Mouse (Mus musculus): Measurements from ENCODE around the gene Kptn. TPM values are rescaled to one million over a fixed set of nuclear protein-coding genes. Genes with fewer than 3 reads are reported as not detected.
A peak's percentile ranks its signal among the peaks of the same experiment; 100 is the strongest.

Kptn gene
- polyA plus RNA-seq (2012; rRNA removed), result 29.9 and 30.9 TPM in 2 replicates

DNA sequence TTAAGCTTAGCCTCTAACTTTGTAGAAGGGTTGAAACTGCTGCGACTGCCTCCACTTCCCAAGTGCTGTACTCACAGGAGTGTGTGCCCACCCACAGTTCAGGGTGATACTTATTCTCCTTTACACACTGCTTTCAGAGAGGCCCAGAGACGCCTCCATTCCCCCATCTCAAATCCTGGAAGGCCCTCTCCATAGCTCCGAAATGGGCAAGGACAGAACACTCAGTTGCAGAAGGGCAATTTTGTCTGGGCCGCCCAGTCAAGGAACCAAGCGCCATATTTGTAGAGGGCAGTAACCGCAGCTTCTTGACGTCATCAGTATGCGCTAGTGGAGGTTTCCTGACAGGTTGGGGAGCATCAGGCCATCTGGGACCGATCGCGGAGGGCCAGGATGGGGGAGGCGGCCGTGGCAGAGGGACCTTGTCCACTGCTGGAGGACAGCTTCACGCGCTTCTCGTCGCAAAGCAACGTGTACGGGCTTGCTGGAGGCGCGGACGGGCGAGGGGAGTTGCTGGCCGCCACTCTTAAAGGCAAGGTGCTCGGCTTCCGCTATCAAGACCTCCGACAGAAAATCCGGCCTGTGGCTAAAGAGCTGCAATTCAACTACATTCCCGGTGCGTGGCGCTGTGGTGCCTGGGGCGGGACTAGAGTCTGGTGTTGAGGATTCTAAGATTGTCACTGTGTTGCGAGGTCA lies at the start of gene Kptn:
Gene Kptn, plus strand, starts transcription at position 327 of the 693 bp plus-strand sequence.
- DNase-seq (ENCODE audit: low read depth), result no peak

DNA sequence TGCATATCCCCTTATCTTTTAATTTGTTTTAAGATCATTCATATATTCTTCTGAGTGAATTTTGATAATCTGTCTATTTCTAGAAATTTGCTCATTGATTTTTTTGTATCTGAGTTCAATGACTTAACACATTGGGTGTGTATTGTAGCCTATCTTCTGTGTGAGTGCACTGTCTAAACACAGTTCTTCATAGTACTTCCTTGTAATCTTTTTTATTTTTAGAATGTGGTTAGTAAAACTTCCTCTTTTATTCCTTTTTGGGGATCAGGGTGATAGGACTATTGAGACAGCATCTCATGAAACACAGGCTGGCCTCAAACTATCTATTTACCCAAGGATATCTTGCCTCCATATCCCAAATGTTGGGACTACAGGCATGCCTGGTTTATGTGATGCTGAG lies 48.8 kb upstream of the Kptn start:
- DNase-seq (ENCODE audit: low read depth), result no peak

GRCm38 (mm10) chr7:16071906-16072305 lies 47.8 kb upstream of the Kptn start:
- DNase-seq (ENCODE audit: low read depth), result no peak

DNA sequence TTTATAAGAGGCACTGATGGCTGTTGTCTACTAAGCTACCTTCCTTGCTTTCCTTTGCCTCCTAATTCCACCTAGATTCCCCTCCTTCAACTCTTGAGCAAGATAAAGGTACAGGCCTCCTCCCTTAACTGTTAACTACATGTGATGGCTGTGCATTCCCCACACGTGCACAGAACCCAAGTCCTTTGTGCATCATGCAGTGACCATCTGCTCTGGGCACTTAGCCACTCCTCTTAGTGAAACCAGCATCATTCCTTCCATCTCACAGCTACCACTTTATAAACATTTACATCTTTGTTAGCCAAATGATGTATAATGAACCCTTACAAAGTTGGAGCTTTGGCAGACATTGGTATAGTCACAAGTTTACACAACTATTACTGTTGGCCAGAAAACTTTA lies 39.7 kb upstream of the Kptn start:
- no peak for DNase-seq (ENCODE audit: low read depth)

DNA sequence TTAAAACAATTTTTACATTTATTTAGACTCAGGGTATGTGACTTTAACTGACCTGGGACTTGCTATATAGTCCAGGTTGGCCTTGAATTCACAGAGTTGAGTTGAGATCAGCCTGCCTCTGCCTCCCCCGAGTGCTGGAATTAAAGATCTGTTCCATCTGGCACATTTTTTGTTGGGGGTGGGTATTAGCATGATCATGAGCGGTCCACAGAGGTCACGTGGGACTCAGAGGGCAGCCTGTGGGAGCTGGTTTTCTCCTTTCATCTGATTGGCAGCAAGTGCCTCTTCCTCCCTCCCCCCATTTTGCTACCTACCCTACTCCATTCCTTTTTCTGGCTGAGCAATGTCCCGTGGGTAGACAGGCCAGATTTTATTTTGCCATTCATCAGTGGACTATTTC lies 39.1 kb upstream of the Kptn start:
- no peak for DNase-seq (ENCODE audit: low read depth)

DNA sequence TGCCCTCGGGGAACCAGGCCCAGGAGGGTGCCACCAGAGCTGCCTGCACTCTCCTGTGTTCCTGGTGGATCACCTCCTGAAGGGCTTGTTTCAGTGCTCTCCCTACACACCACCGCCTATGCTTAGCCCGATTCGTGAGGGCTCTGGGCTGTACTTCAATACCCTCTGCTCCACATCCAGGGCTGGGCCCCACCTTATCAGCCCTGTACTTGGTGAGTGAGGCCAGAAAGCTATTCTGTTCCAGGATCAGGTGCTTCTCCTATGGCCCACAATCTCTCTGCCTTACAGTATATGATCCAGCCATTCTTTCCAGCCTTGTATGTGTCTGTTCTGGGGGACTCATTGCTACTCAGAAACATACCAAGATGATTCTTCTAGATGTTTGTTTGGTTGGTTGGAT lies 36.3 kb upstream of the Kptn start:
- DNase-seq (ENCODE audit: low read depth), result no peak

DNA sequence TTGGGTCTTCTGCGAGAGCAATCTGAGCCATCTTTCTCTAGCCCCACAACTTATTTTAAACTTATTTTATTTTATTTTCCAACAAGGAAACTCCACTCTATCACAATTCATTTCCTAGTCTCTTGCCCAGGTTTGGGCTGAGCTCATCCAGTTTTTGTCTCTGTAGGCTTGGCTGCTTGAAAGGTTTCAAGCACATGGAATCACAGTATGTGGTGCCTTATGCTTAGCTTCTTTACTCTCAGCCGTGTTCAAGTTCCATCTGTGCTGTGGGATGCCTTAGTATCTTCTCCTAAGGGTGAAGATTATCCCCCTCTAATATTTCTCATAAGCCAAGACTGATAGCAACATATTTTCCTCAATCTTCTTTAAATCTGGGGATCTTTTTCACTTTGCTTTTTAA lies 32.1 kb upstream of the Kptn start:
- DNase-seq (ENCODE audit: low read depth), result no peak

- DNase-seq (ENCODE audit: low read depth), result no peak
These were observed 25.1 kb upstream of the Kptn start for GRCm38 (mm10) chr7:16094592-16094991.

GRCm38 (mm10) chr7:16098021-16099017 lies 21.4 kb upstream of the Kptn start, which contains the start of gene Napa:
Gene Napa, plus strand, starts transcription at chr7:16098458.
- peak; percentile 98 for DNase-seq (ENCODE audit: low read depth)

- DNase-seq (ENCODE audit: low read depth), result no peak
These were observed 19.8 kb upstream of the Kptn start for GRCm38 (mm10) chr7:16099901-16100300.

DNA sequence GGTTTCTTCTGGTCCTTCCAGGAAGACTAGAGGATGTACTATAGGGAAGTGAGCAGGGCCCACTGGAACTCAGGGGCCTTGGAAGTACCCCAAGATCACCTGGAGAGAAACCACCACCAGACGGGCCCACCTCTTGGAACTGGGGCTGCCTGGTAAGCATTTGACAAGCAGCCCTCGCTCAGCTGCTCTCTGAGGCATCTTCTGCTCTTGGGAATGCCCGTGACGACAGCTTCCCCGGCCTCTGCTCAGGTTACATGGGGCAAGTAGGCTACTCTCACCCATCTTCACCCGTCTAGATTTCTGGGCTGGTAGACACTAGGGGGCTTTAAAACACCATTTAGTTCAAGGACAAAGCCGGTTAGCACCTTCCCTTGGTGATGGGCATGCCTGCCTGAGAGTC lies 18.6 kb upstream of the Kptn start:
- DNase-seq (ENCODE audit: low read depth), result no peak

GRCm38 (mm10) chr7:16101726-16102475 lies 17.8 kb upstream of the Kptn start:
- DNase-seq (ENCODE audit: low read depth), result no peak

DNA sequence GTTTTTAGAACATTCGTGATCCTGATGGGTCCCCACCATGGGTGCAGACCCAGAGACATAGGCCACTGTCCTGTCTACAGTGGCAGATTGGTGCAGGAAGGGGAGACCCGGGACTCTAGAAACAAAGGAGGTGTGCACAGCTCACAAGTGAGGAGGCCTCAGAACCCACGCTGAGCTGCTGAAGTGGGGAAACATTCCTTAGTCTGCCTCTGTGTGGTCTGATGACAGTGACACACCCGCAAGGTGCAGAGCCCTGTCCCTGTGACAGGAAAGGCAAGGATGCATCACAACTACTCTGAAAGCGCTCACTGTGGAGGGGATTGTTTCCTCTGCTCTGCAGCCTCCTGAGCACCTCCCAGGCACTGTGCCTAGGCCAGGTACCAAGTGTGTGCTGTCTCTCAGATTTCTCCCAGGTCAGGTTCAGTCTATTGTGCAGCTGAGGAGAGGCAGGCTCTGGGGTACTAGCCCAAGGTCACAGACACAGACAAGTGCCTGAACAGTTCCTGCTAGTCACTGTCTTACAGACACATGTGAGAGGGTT lies 16.9 kb upstream of the Kptn start:
- no peak for DNase-seq (ENCODE audit: low read depth)

- DNase-seq (ENCODE audit: low read depth), result no peak
These were observed 15.9 kb upstream of the Kptn start for GRCm38 (mm10) chr7:16103760-16104159.

GRCm38 (mm10) chr7:16104611-16105388 lies 14.9 kb upstream of the Kptn start:
- no peak for DNase-seq (ENCODE audit: low read depth)

DNA sequence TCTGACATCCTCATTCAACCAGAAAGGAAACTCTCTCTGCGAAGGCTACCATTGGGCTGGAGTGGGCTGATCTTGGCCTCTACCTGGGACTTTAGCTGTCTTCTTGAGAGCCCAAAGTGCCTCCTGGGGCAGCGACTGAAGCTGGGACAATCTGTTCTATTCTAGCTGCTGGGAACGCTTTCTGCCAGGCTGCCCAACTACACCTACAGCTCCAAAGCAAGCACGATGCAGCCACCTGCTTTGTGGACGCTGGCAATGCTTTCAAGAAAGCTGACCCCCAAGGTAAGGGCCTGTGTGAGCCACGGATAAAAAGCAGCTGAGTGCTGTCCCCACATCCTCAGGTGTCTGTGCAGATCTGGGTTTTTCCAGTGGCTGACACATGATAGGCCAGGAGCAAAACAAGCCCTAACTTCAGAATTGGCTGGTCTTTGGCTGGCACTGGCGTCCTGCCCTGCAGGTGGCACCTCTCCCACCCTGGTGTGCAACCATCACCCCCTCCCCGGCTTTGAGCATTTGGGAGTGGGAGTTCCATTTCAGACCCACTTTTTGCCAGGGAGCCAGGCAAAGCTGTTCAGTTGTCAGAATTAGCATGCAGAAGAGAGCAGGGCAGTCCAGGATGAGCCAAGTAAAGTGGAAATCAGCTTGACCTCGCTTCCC lies 10.7 kb upstream of the Kptn start:
- no peak for DNase-seq (ENCODE audit: low read depth)

GRCm38 (mm10) chr7:16110158-16110557 lies 9.5 kb upstream of the Kptn start:
- no peak for DNase-seq (ENCODE audit: low read depth)

DNA sequence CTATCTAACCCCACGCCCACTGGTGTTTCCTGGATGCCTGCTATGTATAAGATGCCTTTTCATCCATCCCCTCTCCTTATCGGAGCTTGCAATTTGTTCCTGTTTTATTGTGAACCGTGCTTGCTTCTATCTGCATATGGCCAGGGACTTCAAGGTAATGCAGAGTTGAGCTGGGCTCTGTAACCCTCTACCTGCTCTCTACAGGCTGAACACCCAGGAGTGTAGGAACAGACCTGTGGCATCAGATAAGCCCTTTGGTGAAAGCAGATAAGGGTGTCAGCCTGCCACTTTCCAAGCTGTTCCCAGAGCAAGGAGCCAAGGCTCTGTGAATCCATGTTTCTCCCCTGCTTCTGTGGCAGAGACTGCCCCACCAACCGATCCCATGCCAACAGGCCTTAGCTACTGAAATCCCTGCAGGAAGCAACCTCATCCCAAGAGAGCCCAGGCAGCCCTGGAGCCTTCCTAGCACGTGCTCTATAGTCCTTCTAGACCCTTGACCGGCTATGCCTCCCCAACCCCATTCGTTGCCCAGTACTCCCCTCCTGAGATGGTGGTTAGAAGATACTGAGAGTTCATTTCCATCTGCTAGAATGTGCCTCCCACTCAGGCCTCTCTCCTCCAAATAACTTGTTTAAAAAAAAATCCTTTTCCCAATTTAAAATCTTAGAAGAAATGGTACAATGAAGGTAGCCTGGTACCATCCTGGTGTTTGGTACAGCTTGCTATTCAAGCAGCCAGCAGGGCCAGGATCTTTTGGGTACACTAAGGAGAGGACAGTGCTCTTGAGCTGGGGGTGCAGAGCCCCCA lies 8.2 kb upstream of the Kptn start:
- no peak for DNase-seq (ENCODE audit: low read depth)

DNA sequence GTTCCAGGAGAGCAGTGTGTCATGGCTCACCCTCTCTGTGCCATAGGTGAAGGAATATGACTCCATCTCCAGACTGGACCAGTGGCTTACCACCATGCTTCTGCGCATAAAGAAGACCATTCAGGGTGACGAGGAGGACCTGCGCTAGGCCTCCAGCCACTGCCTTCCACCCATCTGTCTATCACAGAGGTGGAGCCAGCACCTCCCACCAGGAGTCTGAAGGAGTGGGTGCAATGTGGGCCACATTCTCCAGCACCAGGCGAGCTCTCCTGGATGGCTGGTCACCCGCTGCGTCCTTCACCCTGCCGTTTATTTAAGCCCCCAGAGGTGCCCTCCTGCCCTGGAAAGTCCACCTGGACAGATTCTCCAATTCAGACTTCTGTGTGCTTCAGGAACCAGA lies 3.3 kb upstream of the Kptn start:
- no peak for DNase-seq (ENCODE audit: low read depth)

DNA sequence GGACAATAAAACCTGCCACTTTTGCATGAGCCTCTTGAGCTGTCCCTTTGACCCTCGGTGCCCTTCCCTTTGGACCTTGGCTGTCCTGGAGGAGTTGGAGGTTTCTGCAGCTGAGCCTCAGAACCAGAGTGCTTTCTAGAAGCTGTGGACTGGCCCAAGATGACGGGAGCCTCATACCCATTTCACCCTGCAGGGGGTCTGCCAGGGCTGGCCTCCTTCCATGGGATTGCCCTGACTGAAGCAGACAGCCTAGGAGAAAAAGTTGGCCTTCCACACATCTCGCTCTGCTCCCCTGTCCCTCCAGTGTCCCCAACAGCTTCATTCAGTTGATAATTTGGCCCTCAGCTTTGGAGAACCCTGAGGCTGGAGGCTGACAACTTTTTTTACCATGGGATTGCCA lies 2.6 kb upstream of the Kptn start:
- no peak for DNase-seq (ENCODE audit: low read depth)
